Mouse (Mus musculus) B cell, adult (primary cell): Measurements from ENCODE around the gene Sap30. TPM values are rescaled to one million over a fixed set of nuclear protein-coding genes. Genes with fewer than 3 reads are reported as not detected.

ENCODE experiments used
- total RNA-seq: library from RNA; stranded (reverse); gene quantifications from 4 replicates; pipeline ENCODE4 v1.2.4, GENCODE M21; 2023; ENCODE audit not compliant: inconsistent age

Sap30 gene
- total RNA-seq: 11.3 to 15.0 TPM (median 13.4 TPM) in 4 replicates

DNA sequence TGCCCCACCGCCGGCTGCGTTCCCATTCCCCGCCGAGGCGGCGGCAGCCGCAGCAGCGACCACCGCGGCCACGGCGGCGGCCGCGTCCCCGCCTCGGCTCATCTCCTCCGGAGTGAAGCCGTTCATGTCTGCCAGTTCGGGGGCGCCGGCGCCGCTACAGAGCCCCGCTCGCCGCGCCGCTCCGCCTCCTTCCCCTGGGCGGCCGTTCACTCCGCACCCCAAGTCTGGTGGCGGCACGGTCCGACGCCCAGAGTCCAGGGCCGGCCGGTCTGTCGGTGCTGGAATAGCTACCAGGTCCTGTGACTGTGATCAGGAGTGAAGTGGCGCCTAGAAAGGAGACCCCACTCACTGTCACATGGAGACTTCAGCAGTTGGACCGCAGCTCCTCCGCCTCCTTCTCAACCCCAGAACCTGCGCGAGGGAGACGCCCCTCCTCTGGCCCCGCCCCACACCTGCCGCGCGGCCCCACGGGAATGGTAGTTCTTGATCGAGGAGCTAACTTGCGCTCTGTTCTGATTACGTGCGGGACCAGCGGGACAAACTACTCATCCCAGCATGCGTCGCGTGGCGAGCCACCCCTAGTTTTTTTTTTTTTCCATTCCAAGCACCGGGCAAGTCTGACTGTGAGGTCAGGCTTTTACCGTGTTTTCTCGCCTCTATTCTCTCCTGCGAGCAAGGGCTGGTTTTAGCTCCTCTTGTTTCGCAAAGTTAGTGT, at the start of gene Sap30:
Gene Sap30 (minus strand): TSS at position 420 of the 715 bp plus-strand sequence.

DNA sequence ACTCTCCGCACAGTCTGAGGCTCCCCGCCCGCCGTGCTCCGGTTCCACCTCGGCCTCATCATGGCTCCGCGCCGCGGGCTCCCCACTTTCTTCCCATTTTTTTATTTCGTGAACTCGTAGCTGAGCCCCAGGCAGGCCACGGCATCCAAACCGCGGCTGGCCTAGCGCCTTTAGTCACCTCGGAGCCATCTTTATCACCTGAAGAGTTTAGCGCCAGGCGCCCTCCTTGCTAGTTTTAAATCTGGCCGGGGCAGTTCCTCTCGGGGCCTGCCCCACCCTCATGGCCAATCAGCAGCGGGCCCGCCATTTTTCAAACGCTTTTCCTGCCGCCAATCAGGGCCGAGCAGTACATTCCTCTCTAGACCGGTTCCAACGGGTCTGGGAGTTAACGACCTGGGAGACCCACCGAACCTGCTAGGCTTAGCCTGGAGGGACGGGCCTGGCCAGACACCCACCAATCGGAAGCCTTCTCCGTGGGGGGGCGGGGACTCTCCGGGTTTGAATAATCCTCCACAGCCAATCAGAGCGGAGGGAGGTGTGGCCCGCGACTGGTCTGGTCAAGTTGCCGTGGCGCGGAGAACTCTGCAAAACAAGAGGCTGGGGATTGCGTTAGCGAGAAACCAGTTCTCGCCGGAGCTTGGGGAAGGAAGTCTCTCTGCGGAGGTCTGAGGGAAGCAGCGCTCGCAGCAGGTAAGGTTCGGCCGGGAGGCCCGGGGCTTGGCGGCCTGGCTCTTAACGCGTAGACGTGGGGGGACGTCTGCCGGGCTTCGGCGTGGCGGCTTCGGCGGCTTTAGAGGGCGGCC, 23.9 kb upstream of the Sap30 start, which contains the start of gene Hmgb2:
Gene Hmgb2 (plus strand): TSS at position 592 of the 803 bp plus-strand sequence.

DNA sequence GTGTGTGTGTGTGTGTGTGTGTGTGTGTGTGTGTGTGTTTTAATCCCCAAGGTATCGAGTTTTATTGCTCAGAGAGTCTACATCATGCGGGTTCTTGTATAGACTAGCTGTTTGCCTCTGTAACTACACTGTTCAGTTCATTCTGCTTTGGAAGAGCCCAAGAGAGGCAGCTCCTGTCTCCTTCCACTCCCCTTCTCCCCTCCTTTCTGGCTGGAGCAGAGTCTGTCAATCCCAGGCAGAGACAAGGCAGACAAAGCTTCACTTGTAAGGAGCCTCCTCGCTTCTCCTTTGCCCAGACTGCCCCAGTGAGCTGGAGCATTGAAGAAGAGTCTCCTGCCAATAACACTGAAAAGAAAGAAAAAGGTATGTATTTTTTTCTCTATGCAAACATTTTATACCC, 31.9 kb downstream of the Sap30 start, which contains the start of gene Scrg1:
Gene Scrg1 (plus strand): TSS at position 159 of the 400 bp plus-strand sequence.

Other genes starting within 250 kb of the Sap30 start
- not detected in 4 replicates for gene Hand2, start 166.9 kb downstream of the Sap30 start, total RNA-seq
- gene Scrg1, start 31.9 kb downstream of the Sap30 start, total RNA-seq: not detected in 4 replicates
- 182 to 233 TPM (median 206 TPM) in 4 replicates for gene Hmgb2, start 24.0 kb upstream of the Sap30 start, total RNA-seq
- 14.0 to 18.1 TPM (median 16.2 TPM) in 4 replicates for gene Galnt7, start 165.2 kb upstream of the Sap30 start, total RNA-seq